Comparison of ENCODE assay signal across 9 mouse cellular contexts in genomic region chr3:126363568-126364505, GRCm38 (mm10). TPM values are rescaled to one million over a fixed set of nuclear protein-coding genes. Genes with fewer than 3 reads are reported as not detected.
A peak's percentile ranks its signal among the peaks of the same experiment; 100 is the strongest.
DNase-seq lines count a peak whose midpoint lies in the region; ATAC-seq lines count a peak whose summit lies in the region.
"Had no signal": no experiment of that assay in that cellular context is flagged by ENCODE, and none has a peak within 500 bp of the region (broad histone marks: within the 10 kb centered on the region; RNA-seq: fewer than 3 reads in every experiment).

Gene Arsj, plus strand, starts transcription at chr3:126363684.

- H3K9ac ChIP-seq in hindbrain, embryonic 13.5 days = peak within 1 kb of the TSS; percentile 67
- H3K9ac ChIP-seq in limb, embryonic 12.5 days (replicated peaks) = peak within 1 kb of the TSS; percentile 70
- H3K9ac ChIP-seq in midbrain, embryonic 16.5 days (ENCODE audit: low read depth, low read length) = peak within 1 kb of the TSS; percentile 71

- H3K4me3 ChIP-seq in hindbrain, embryonic 13.5 days = peak within 1 kb of the TSS; percentile 43
- peak within 1 kb of the TSS; percentile 44 for H3K4me3 ChIP-seq in limb, embryonic 12.5 days (replicated peaks)
- peak within 1 kb of the TSS; percentile 45 for H3K4me3 ChIP-seq in midbrain, embryonic 16.5 days (ENCODE audit: low read depth, low read length)
- H3K4me3 ChIP-seq: erythroblast, embryonic 14.5 days had no signal

- peaks cover 16% of the 10 kb centered on the region; the same call in 1 of the 2 replicates for H3K27me3 ChIP-seq in hindbrain, embryonic 13.5 days
- peaks cover 3% of the 10 kb centered on the region; the same call in 1 of the 2 replicates for H3K27me3 ChIP-seq in limb, embryonic 12.5 days
- no peaks in the 10 kb centered on the region for H3K27me3 ChIP-seq in midbrain, embryonic 16.5 days (ENCODE audit: control insufficient read depth, insufficient read depth, low read depth, low read length)

- peak; percentile 24 to 30 for DNase-seq in adrenal gland, adult 18-20 months (ENCODE audit: low spot score in 2 of 2)
- DNase-seq in cerebellum, postnatal 4 days (ENCODE audit: low spot score in 2 of 2) = peak; percentile 20 to 44
- peak; percentile 7 to 42 for DNase-seq in gastrocnemius, adult 8-10 months (ENCODE audit: low spot score in 2 of 2)
- DNase-seq in telencephalon, adult 2 months (ENCODE audit: low read depth, low spot score) = peak; percentile 33
- DNase-seq in spleen, adult 12 weeks (ENCODE audit: low spot score) = no peak

- WGBS in hindbrain, embryonic 13.5 days = 13% methylated on average over 41 of the region's 41 CpGs
- WGBS in limb, embryonic 12.5 days = 14% methylated on average over 41 of the region's 41 CpGs
- WGBS in midbrain, embryonic 16.5 days = 13% methylated on average over 41 of the region's 41 CpGs

- H3K36me3 ChIP-seq in hindbrain, embryonic 13.5 days = no peaks in the 10 kb centered on the region
- no peaks in the 10 kb centered on the region for H3K36me3 ChIP-seq in limb, embryonic 12.5 days
- no peaks in the 10 kb centered on the region for H3K36me3 ChIP-seq in midbrain, embryonic 16.5 days (ENCODE audit: control insufficient read depth, insufficient read depth, low read length)

- H3K27ac ChIP-seq in hindbrain, embryonic 13.5 days = no peak within 1 kb of the TSS
- H3K27ac ChIP-seq in limb, embryonic 12.5 days = no peak within 1 kb of the TSS
- no peak within 1 kb of the TSS for H3K27ac ChIP-seq in midbrain, embryonic 16.5 days (ENCODE audit: low read length)

- ATAC-seq in hindbrain, embryonic 13.5 days (ENCODE audit: low FRiP score) = peak; percentile 87
- peak; percentile 73 for ATAC-seq in limb, embryonic 12.5 days (ENCODE audit: insufficient number of reproducible peaks, insufficient read depth, low FRiP score, low TSS enrichment, low read depth)
- ATAC-seq in midbrain, embryonic 16.5 days = peak; percentile 85

- no peaks in the 10 kb centered on the region for H3K9me3 ChIP-seq in hindbrain, embryonic 13.5 days
- no peaks in the 10 kb centered on the region for H3K9me3 ChIP-seq in limb, embryonic 12.5 days
- H3K9me3 ChIP-seq in midbrain, embryonic 16.5 days (replicated peaks; ENCODE audit: control insufficient read depth, low read length, poor library complexity, severe bottlenecking) = no peaks in the 10 kb centered on the region

- peak within 1 kb of the TSS; percentile 81 for H3K4me2 ChIP-seq in hindbrain, embryonic 13.5 days
- peak within 1 kb of the TSS; percentile 76 for H3K4me2 ChIP-seq in limb, embryonic 12.5 days
- H3K4me2 ChIP-seq in midbrain, embryonic 16.5 days (ENCODE audit: low read length) = peak within 1 kb of the TSS; percentile 91

- peaks cover 10% of the 10 kb centered on the region for H3K4me1 ChIP-seq in hindbrain, embryonic 13.5 days (replicated peaks)
- peaks cover 13% of the 10 kb centered on the region; the same call in 1 of the 2 replicates for H3K4me1 ChIP-seq in limb, embryonic 12.5 days (replicated peaks)
- H3K4me1 ChIP-seq in midbrain, embryonic 16.5 days (ENCODE audit: control insufficient read depth, insufficient read depth, low read length) = peaks cover 3% of the 10 kb centered on the region; the same call in 1 of the 2 replicates

RNA-seq across cellular contexts. Expression of gene Arsj, which starts in this region (rescaled TPM):
- under 1 TPM; 0.16 to 0.23 TPM for total RNA-seq in adrenal gland, adult 18-20 months (2021)
- total RNA-seq in gastrocnemius, adult 8-10 months (2022) = under 1 TPM; 0.08 to 0.22 (median 0.16) TPM
- polyA plus RNA-seq in hindbrain, embryonic 13.5 days (2015; fragmentation: Nextera tagmentation; extraction: Ambion mirVana) = 0.22 and 0.45 TPM in 2 replicates
- 2.5 and 2.7 TPM in 2 replicates for polyA plus RNA-seq in limb, embryonic 12.5 days (2016; fragmentation: Nextera tagmentation; extraction: Ambion mirVana)
- 0.24 and 0.45 TPM in 2 replicates for polyA plus RNA-seq in midbrain, embryonic 16.5 days (2015; fragmentation: Nextera tagmentation; extraction: Ambion mirVana)
- polyA plus RNA-seq: erythroblast, embryonic 14.5 days had no signal

Comparison
In these comparisons a context has a peak if more than half of its experiments do, and no peak if none do; other contexts are left out.
1. Peak in DNase-seq in adrenal gland, adult 18-20 months; RNA of the gene not detected or under 1 TPM.
2. Peak in DNase-seq in gastrocnemius, adult 8-10 months; RNA of the gene not detected or under 1 TPM.
3. Peak in ATAC-seq, H3K4me3 ChIP-seq, H3K9ac ChIP-seq and H3K4me2 ChIP-seq in hindbrain, embryonic 13.5 days; RNA of the gene not detected or under 1 TPM.
4. Peak in ATAC-seq, H3K4me3 ChIP-seq, H3K9ac ChIP-seq and H3K4me2 ChIP-seq in midbrain, embryonic 16.5 days; RNA of the gene not detected or under 1 TPM.